Mouse (Mus musculus): ENCODE results near the gene Apobec3. TPM values are rescaled to one million over a fixed set of nuclear protein-coding genes. Genes with fewer than 3 reads are reported as not detected.
A peak's percentile ranks its signal among the peaks of the same experiment; 100 is the strongest.

Apobec3 gene
- polyA plus RNA-seq, 1 experiment from 2014 or later = 18.4 TPM

DNA sequence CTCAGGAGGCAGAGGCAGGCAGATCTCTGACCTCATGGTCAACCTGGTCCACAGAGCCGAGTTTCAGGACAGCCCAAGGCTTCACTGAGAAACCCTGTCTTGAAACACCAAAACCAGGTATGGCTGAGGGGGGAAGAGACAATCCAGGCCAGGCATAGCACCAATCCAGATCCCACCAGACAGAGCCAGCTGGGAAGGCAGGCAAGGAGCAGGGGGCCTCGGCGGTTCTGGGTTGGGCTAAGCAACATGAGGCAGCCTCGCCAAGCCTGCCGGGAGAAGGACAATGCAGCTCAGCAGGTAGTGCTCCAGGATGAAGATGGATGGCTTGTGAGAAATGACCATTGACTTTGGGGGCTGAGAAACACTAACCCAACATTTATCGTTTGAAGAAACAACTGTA lies 51.1 kb downstream of the Apobec3 start:
- Histone ChIP-seq H3K27me3 (ENCODE audit: control insufficient read depth, insufficient read depth, low read length) (no peaks in the 10 kb centered on the region), H3K36me3 (ENCODE audit: control insufficient read depth, insufficient read depth, low read length) (no peaks in the 10 kb centered on the region), H3K4me2 (replicated peaks; ENCODE audit: low read depth, low read length) (no peak overlapping the region), H3K9ac (replicated peaks; ENCODE audit: low read depth, low read length) (no peak overlapping the region), H3K9me3 (ENCODE audit: control insufficient read depth, low read depth, low read length) (no peaks in the 10 kb centered on the region; the same call in 1 of the 2 replicates), H3K4me1 (ENCODE audit: control insufficient read depth, insufficient read depth, low read length) (no peaks in the 10 kb centered on the region), H3K4me3 (ENCODE audit: low read depth, low read length) (no peak overlapping the region), H3K27ac (ENCODE audit: low read length) (no peak overlapping the region)
- 84% methylated on average over 6 of the region's 6 CpGs for WGBS
- ATAC-seq (ENCODE audit: insufficient number of reproducible peaks, insufficient read depth, low FRiP score, low read depth) = no peak

DNA sequence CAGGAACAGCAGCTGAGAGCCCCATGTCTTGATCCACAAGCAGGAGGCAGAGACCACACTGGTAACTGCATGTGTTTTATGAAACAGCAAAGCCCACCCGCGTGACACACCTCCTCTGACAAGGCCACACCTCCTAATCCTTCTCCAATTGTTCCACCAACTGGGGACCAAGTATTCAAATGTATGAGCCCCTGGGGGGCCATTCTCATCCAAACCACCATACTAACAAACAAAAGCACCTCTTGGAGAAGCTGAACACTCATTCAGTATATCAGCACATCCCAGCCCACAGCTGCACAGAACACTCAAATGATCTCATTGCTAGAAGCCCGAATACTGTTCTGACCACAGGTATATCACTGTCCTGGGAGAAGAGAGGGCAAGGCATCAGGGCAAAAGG lies 52.1 kb downstream of the Apobec3 start:
- Histone ChIP-seq H3K36me3 (ENCODE audit: control insufficient read depth, insufficient read depth, low read length) (no peaks in the 10 kb centered on the region), H3K4me2 (replicated peaks; ENCODE audit: low read depth, low read length) (no peak overlapping the region), H3K4me1 (ENCODE audit: control insufficient read depth, insufficient read depth, low read length) (no peaks in the 10 kb centered on the region), H3K27me3 (ENCODE audit: control insufficient read depth, insufficient read depth, low read length) (no peaks in the 10 kb centered on the region), H3K9me3 (ENCODE audit: control insufficient read depth, low read depth, low read length) (no peaks in the 10 kb centered on the region; the same call in 1 of the 2 replicates), H3K27ac (ENCODE audit: low read length) (no peak overlapping the region), H3K9ac (replicated peaks; ENCODE audit: low read depth, low read length) (no peak overlapping the region), H3K4me3 (ENCODE audit: low read depth, low read length) (no peak overlapping the region)
- 80% methylated on average over 3 of the region's 3 CpGs for WGBS
- ATAC-seq (ENCODE audit: insufficient number of reproducible peaks, insufficient read depth, low FRiP score, low read depth) = no peak

DNA sequence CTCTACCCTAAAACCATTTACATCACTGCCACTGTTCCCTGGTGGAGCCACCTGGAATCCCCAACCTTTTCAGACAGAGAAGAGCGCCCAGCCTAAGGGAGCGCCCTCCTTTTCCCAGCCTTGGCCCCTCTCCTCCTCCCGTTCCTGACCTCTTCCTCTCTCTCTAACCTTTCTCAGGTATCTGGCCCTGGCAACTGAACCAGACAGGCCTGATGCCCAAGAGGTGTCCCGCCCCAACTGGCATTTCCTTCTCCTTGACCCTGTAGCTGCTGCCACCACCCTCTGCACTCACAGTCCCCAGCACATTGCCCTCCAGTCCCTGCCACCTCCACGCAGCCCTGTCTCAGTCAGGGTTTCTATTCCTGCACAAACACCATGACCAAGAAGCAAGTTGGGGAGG lies 53.5 kb downstream of the Apobec3 start:
- H3K4me1 ChIP-seq (ENCODE audit: control insufficient read depth, insufficient read depth, low read length) = peaks cover 6% of the 10 kb centered on the region
- WGBS = 73% methylated on average over 5 of the region's 5 CpGs
- H3K9me3 ChIP-seq (ENCODE audit: control insufficient read depth, low read depth, low read length) = no peaks in the 10 kb centered on the region; the same call in 1 of the 2 replicates
- H3K36me3 ChIP-seq (ENCODE audit: control insufficient read depth, insufficient read depth, low read length) = no peaks in the 10 kb centered on the region
- H3K4me2 ChIP-seq (replicated peaks; ENCODE audit: low read depth, low read length) = no peak overlapping the region
- H3K4me3 ChIP-seq (ENCODE audit: low read depth, low read length) = no peak overlapping the region
- H3K27ac ChIP-seq (ENCODE audit: low read length) = no peak overlapping the region
- no peak overlapping the region for H3K9ac ChIP-seq (replicated peaks; ENCODE audit: low read depth, low read length)
- no peak for ATAC-seq (ENCODE audit: insufficient number of reproducible peaks, insufficient read depth, low FRiP score, low read depth)
- no peaks in the 10 kb centered on the region for H3K27me3 ChIP-seq (ENCODE audit: control insufficient read depth, insufficient read depth, low read length)

DNA sequence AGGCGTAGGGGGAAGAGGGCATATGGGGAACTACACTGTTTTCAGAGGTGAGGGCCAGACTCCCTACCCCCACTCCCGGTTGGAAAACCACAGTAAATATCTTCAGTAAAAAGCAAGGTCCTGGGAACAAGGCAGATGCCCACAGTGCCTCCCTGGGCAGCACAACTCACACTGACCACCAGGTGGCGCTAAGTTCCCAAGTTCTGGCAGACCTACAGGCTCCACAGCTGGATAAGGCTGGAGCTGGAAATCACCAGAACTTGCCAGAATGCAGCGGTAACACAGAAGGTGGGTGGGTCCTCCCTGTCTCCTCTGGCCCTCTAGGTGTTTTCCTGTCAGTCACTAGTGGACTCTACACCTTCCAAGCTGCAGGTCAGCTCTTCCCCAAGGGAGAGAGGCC lies 54.6 kb downstream of the Apobec3 start:
- Histone ChIP-seq H3K27ac (ENCODE audit: low read length) (no peak overlapping the region), H3K4me3 (ENCODE audit: low read depth, low read length) (no peak overlapping the region), H3K36me3 (ENCODE audit: control insufficient read depth, insufficient read depth, low read length) (no peaks in the 10 kb centered on the region), H3K27me3 (ENCODE audit: control insufficient read depth, insufficient read depth, low read length) (no peaks in the 10 kb centered on the region), H3K9ac (replicated peaks; ENCODE audit: low read depth, low read length) (no peak overlapping the region), H3K4me1 (ENCODE audit: control insufficient read depth, insufficient read depth, low read length) (peaks cover 17% of the 10 kb centered on the region), H3K4me2 (replicated peaks; ENCODE audit: low read depth, low read length) (no peak overlapping the region), H3K9me3 (ENCODE audit: control insufficient read depth, low read depth, low read length) (no peaks in the 10 kb centered on the region; the same call in 1 of the 2 replicates)
- ATAC-seq (ENCODE audit: insufficient number of reproducible peaks, insufficient read depth, low FRiP score, low read depth) = peak; percentile 77; the same call in 1 of the 2 replicates
- WGBS = 17% methylated on average over 4 of the region's 4 CpGs

DNA sequence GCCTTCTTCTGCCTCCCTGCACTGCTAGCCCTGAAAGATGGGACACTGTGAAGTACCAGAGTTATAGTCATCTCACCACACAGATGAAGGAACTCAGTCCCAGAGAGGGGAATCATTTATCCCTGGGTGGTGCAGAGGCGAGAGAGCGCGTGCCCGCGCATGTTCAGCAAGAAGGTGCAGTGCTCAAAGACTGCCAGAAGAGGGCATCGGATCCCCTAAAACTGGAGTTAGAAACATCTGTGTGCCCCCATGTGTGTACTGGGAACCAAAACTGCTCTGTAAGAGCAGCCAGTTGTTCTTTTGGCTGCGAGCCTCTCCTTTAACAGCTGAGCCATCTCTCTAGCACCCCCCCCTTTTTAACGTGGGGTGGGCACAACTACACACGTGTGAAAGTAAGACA lies 55.3 kb downstream of the Apobec3 start:
- H3K4me1 ChIP-seq (ENCODE audit: control insufficient read depth, insufficient read depth, low read length) = peaks cover 24% of the 10 kb centered on the region
- no peaks in the 10 kb centered on the region; the same call in 1 of the 2 replicates for H3K9me3 ChIP-seq (ENCODE audit: control insufficient read depth, low read depth, low read length)
- no peak overlapping the region for H3K9ac ChIP-seq (replicated peaks; ENCODE audit: low read depth, low read length)
- H3K36me3 ChIP-seq (ENCODE audit: control insufficient read depth, insufficient read depth, low read length) = no peaks in the 10 kb centered on the region
- no peak overlapping the region for H3K27ac ChIP-seq (ENCODE audit: low read length)
- no peak overlapping the region for H3K4me3 ChIP-seq (ENCODE audit: low read depth, low read length)
- 68% methylated on average over 9 of the region's 9 CpGs for WGBS
- no peak overlapping the region for H3K4me2 ChIP-seq (replicated peaks; ENCODE audit: low read depth, low read length)
- no peaks in the 10 kb centered on the region for H3K27me3 ChIP-seq (ENCODE audit: control insufficient read depth, insufficient read depth, low read length)
- no peak for ATAC-seq (ENCODE audit: insufficient number of reproducible peaks, insufficient read depth, low FRiP score, low read depth)

DNA sequence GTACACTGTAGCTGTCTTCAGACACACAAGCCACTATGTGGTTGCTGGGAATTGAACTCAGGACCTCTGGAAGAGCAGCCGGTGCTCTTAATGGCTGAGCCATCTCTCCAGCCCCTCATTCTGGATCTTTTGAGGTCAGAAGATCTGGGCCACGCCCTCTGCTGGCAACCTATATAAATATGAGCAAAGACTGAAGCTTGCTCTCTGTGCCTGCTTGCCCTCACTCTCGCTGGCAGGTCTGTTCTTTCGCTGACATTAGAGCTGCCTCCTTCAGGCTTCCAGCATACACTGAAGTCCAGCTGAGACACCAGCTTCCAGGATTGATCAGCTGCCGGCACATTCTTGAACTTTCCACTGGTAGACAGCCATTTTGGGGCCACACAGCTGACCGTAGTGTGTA lies 56.2 kb downstream of the Apobec3 start:
- Histone ChIP-seq H3K4me1 (ENCODE audit: control insufficient read depth, insufficient read depth, low read length) (peaks cover 24% of the 10 kb centered on the region), H3K9me3 (ENCODE audit: control insufficient read depth, low read depth, low read length) (no peaks in the 10 kb centered on the region; the same call in 1 of the 2 replicates), H3K27me3 (ENCODE audit: control insufficient read depth, insufficient read depth, low read length) (no peaks in the 10 kb centered on the region), H3K36me3 (ENCODE audit: control insufficient read depth, insufficient read depth, low read length) (no peaks in the 10 kb centered on the region), H3K4me2 (replicated peaks; ENCODE audit: low read depth, low read length) (no peak overlapping the region), H3K9ac (replicated peaks; ENCODE audit: low read depth, low read length) (no peak overlapping the region), H3K4me3 (ENCODE audit: low read depth, low read length) (no peak overlapping the region), H3K27ac (ENCODE audit: low read length) (no peak overlapping the region)
- ATAC-seq (ENCODE audit: insufficient number of reproducible peaks, insufficient read depth, low FRiP score, low read depth) = no peak
- 62% methylated on average over 6 of the region's 6 CpGs for WGBS

DNA sequence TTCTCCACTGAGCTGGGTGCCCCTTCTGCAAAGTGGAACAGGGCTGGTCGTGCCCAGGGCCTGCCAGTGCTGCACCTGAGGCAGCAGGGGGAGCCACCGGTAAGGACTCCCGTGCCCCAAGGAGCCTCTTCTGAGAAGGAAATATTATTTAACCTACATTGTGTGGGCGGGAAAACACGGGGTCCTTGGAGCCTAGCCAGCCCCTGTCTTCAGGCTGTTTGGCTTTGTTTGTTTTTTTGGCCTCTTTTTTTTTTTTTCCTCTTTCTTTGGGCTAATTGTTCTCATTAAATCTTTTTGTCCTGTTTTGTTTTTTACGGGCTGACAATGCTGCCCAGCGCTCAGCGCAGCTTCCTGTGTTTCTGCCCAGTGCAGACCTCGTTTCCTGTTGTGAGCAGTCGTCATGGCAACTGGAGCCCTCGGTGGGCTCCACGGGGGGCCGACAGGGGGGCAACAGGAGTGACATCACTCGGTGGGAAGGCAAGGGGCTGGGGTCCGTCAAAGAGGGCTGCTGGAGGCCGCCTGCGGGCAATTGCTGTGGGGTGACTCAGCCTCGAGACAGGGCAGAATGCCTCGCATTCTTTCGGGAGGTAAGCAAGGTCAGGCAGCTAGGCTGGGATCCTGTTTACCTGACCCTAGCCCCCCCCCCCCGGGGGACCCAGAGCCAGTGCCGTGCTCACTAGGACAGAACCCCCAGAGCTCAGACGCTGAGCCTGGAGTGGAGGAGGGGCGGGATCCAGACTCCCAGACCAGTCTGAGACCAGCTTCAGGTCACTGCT lies 59.0 kb downstream of the Apobec3 start:
- peak; percentile 56; the same call in 1 of the 2 replicates for ATAC-seq (ENCODE audit: insufficient number of reproducible peaks, insufficient read depth, low FRiP score, low read depth)
- no peaks in the 10 kb centered on the region for H3K9me3 ChIP-seq (ENCODE audit: control insufficient read depth, low read depth, low read length)
- H3K27ac ChIP-seq (ENCODE audit: low read length) = peak overlapping the region; percentile 44
- H3K36me3 ChIP-seq (ENCODE audit: control insufficient read depth, insufficient read depth, low read length) = no peaks in the 10 kb centered on the region
- H3K27me3 ChIP-seq (ENCODE audit: control insufficient read depth, insufficient read depth, low read length) = no peaks in the 10 kb centered on the region
- peak overlapping the region; percentile 28 for H3K9ac ChIP-seq (replicated peaks; ENCODE audit: low read depth, low read length)
- H3K4me3 ChIP-seq (ENCODE audit: low read depth, low read length) = peak overlapping the region; percentile 18; the same call in 1 of the 2 replicates
- under 1% methylated on average over 24 of the region's 24 CpGs for WGBS
- H3K4me1 ChIP-seq (ENCODE audit: control insufficient read depth, insufficient read depth, low read length) = peaks cover 26% of the 10 kb centered on the region
- H3K4me2 ChIP-seq (replicated peaks; ENCODE audit: low read depth, low read length) = peak overlapping the region; percentile 66

DNA sequence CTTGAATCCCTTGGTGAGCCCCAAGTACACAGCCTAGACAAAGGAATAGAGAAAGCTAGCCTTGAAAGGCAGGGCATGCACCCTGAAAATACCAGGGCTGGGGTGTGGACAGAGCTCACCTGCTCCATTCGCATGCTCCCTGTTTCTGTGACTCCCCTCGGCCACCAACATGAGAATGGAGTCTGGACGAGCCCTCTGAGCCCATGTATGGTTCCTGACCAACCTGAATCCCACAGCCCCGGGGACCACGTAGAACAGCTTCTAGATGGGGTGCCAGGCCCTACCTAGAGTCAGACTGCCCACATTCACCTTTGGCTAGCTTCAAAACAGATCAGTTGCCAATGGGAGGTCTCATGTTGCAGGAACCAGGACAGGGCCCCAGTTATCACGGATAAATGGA lies 59.8 kb downstream of the Apobec3 start:
- no peak overlapping the region for H3K4me3 ChIP-seq (ENCODE audit: low read depth, low read length)
- no peaks in the 10 kb centered on the region for H3K27me3 ChIP-seq (ENCODE audit: control insufficient read depth, insufficient read depth, low read length)
- H3K9ac ChIP-seq (replicated peaks; ENCODE audit: low read depth, low read length) = no peak overlapping the region
- H3K36me3 ChIP-seq (ENCODE audit: control insufficient read depth, insufficient read depth, low read length) = no peaks in the 10 kb centered on the region
- no peaks in the 10 kb centered on the region for H3K9me3 ChIP-seq (ENCODE audit: control insufficient read depth, low read depth, low read length)
- WGBS = 63% methylated on average over 6 of the region's 6 CpGs
- H3K27ac ChIP-seq (ENCODE audit: low read length) = peak overlapping the region; percentile 34; the same call in 1 of the 2 replicates
- H3K4me1 ChIP-seq (ENCODE audit: control insufficient read depth, insufficient read depth, low read length) = peaks cover 26% of the 10 kb centered on the region
- no peak for ATAC-seq (ENCODE audit: insufficient number of reproducible peaks, insufficient read depth, low FRiP score, low read depth)
- H3K4me2 ChIP-seq (replicated peaks; ENCODE audit: low read depth, low read length) = no peak overlapping the region
